Mouse (Mus musculus) regulatory T cell (primary cell): ENCODE measurements at regions not wholly inside any gene's neighbourhood (a gene's known extent, or its start where the extent isn't known, plus 50 kb on each side); places are given as distances from the start of the nearest gene placed in this dataset.

Experiments
- in situ Hi-C: fragments of 300-600 bp; cut with MboI, MseI; formaldehyde crosslinking; loops from one replicate; pipeline ENCODE4 v1.15.1; 2025; ENCODE audit warnings: high pct_unique_total_duplicates

- in situ Hi-C loops = no loop called here
Measured at GRCm38 (mm10) chr3:149180129-149180528, 189.8 kb upstream of the Adgrl2 start.

GRCm38 (mm10) chr3:149179486-149180116 is 189.2 kb upstream of the Adgrl2 start:
- in situ Hi-C loops = loop anchor here (10.0 kb wide), 1 partner anchor 1735 kb away; no protein-coding TSS in a partner anchor

- in situ Hi-C loops = loop anchor here (10.0 kb wide), 1 partner anchor 1736 kb away; no protein-coding TSS in a partner anchor
Measured at GRCm38 (mm10) chr3:149178891-149179290, 188.5 kb upstream of the Adgrl2 start.

- in situ Hi-C loops = loop anchor here (10.0 kb wide), 1 partner anchor 1740 kb away; no protein-coding TSS in a partner anchor
Measured at GRCm38 (mm10) chr3:149174689-149175390, 184.5 kb upstream of the Adgrl2 start.

GRCm38 (mm10) chr3:149173537-149173936 is 183.2 kb upstream of the Adgrl2 start:
- in situ Hi-C loops = loop anchor here (10.0 kb wide), 1 partner anchor 1741 kb away; no protein-coding TSS in a partner anchor

GRCm38 (mm10) chr3:149171766-149172165 is 181.4 kb upstream of the Adgrl2 start:
- in situ Hi-C loops = loop anchor here (10.0 kb wide), 1 partner anchor 1743 kb away; no protein-coding TSS in a partner anchor

- in situ Hi-C loops = loop anchor here (10.0 kb wide), 1 partner anchor 1745 kb away; no protein-coding TSS in a partner anchor
Measured at GRCm38 (mm10) chr3:149170191-149170590, 179.8 kb upstream of the Adgrl2 start.

GRCm38 (mm10) chr3:149169442-149169841 is 179.1 kb upstream of the Adgrl2 start:
- in situ Hi-C loops = no loop called here

- in situ Hi-C loops = no loop called here
Measured at GRCm38 (mm10) chr3:149167997-149168396, 177.6 kb upstream of the Adgrl2 start.

GRCm38 (mm10) chr3:149164804-149165203 is 174.4 kb upstream of the Adgrl2 start:
- in situ Hi-C loops = no loop called here

- in situ Hi-C loops = no loop called here
Measured at GRCm38 (mm10) chr3:149163591-149163990, 173.2 kb upstream of the Adgrl2 start.

- in situ Hi-C loops = no loop called here
Measured at GRCm38 (mm10) chr3:149160833-149161232, 170.5 kb upstream of the Adgrl2 start.

- in situ Hi-C loops = no loop called here
Measured at GRCm38 (mm10) chr3:149157381-149157780, 167.0 kb upstream of the Adgrl2 start.

- in situ Hi-C loops = no loop called here
Measured at GRCm38 (mm10) chr3:149152312-149152711, 162.0 kb upstream of the Adgrl2 start.

GRCm38 (mm10) chr3:149150796-149151195 is 160.4 kb upstream of the Adgrl2 start:
- in situ Hi-C loops = no loop called here

GRCm38 (mm10) chr3:149148608-149149007 is 158.3 kb upstream of the Adgrl2 start:
- in situ Hi-C loops = no loop called here

- in situ Hi-C loops = no loop called here
Measured at GRCm38 (mm10) chr3:149147916-149148315, 157.6 kb upstream of the Adgrl2 start.

GRCm38 (mm10) chr3:149146673-149147072 is 156.3 kb upstream of the Adgrl2 start:
- in situ Hi-C loops = no loop called here

GRCm38 (mm10) chr3:149140461-149140860 is 150.1 kb upstream of the Adgrl2 start:
- in situ Hi-C loops = no loop called here

- in situ Hi-C loops = no loop called here
Measured at GRCm38 (mm10) chr3:149134028-149134938, 143.9 kb upstream of the Adgrl2 start.

- in situ Hi-C loops = no loop called here
Measured at GRCm38 (mm10) chr3:149118806-149119205, 128.5 kb upstream of the Adgrl2 start.

GRCm38 (mm10) chr3:149117684-149118056 is 127.3 kb upstream of the Adgrl2 start:
- in situ Hi-C loops = no loop called here
